Mouse (Mus musculus) intestine, embryonic 16.5 days (tissue): Measurements from ENCODE around the gene Lrfn1. TPM values are rescaled to one million over a fixed set of nuclear protein-coding genes. Genes with fewer than 3 reads are reported as not detected.

Source experiments
- ATAC-seq: fragments of 200-750 bp; cut with Nextera tagmentation; 2 replicates; pipeline ENCODE4 v1.8.0; 2017; ENCODE audit warnings: moderate TSS enrichment, moderate library complexity
- H3K27ac ChIP-seq: fragments of 300-500 bp; sonication (generic); 2 replicates; pipeline ENCODE4 v1.5.1; 2014; ENCODE audit warnings: mild to moderate bottlenecking, low read length
- H3K27me3 ChIP-seq: fragments of 300-500 bp; sonication (generic); replicated peaks from 2 replicates; pipeline ENCODE4 v1.6.1; 2014; ENCODE audit warnings: low read length, control low read depth, mixed read lengths; ENCODE audit not compliant: control insufficient read depth, insufficient read depth
- H3K36me3 ChIP-seq: fragments of 300-500 bp; sonication (generic); 2 replicates; pipeline ENCODE4 v1.6.1; 2014; ENCODE audit warnings: low read length, control low read depth; ENCODE audit not compliant: control insufficient read depth, insufficient read depth
- H3K4me1 ChIP-seq: fragments of 300-500 bp; sonication (generic); 2 replicates; pipeline ENCODE4 v1.6.1; 2014; ENCODE audit warnings: low read length, control low read depth, mixed read lengths; ENCODE audit not compliant: control insufficient read depth, insufficient read depth
- H3K4me2 ChIP-seq: fragments of 300-500 bp; sonication (generic); 2 replicates; pipeline ENCODE4 v1.6.1; 2014; ENCODE audit warnings: low read depth, low read length, control low read depth
- H3K4me3 ChIP-seq: fragments of 300-500 bp; sonication (generic); 2 replicates; pipeline ENCODE4 v1.5.1; 2014; ENCODE audit warnings: mild to moderate bottlenecking, low read length
- H3K9ac ChIP-seq: fragments of 300-500 bp; sonication (generic); 2 replicates; pipeline ENCODE4 v1.6.1; 2014; ENCODE audit warnings: low read depth, low read length
- H3K9me3 ChIP-seq: fragments of 300-500 bp; sonication (generic); 2 replicates; pipeline ENCODE4 v1.6.1; 2016; ENCODE audit warnings: low read length, control low read depth; ENCODE audit not compliant: control insufficient read depth
- WGBS: fragments of 180-500 bp; shearing (Covaris S2); extraction: QIAGEN DNeasy Blood & Tissue Kit; methylation state at CpG from one replicate; pipeline ENCODE4 v1.1.7; 2014; 5-methylcytosine and 5-hydroxymethylcytosine counted together
- polyA plus RNA-seq: library from polyadenylated mRNA; unstranded; fragments of >200 nt; fragmentation: Nextera tagmentation; extraction: Ambion mirVana; gene quantifications from 2 replicates; pipeline ENCODE4 v1.2.1, GENCODE M21; 2015

Lrfn1 gene
- polyA plus RNA-seq, 1 experiment from 2014 or later = 1.3 TPM

DNA sequence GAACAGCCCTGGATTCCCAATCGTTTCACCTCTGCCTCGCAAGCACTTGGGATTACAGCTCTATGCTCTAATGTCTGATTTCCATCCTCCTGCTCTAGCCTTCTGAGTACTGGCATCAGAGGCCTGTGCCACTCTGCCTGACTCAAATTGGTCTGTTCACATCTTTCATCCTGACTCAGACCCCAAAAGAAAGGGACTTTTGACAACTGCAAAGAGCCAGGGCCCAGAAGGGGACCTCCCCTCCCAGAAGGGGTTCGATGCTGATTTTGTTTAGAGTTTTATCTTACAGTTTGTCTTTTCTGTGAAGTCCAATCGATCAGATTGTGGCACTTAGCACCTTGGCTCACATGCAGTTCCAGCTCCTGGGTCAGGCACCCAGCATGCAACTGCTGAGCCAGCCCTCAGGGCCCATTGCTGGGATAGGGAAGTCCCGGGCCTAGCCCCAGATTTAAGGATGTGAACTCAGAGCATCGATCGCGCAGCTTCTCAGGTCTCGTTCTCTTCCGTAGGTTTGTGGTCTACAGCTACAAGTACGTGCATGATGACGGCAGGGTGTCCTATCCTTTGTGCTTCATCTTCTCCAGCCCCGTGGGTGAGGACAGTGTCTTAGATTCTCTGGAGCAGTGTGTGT is 7.3 kb upstream of the Lrfn1 start:
- H3K36me3 ChIP-seq = no peaks in the 10 kb centered on the region
- H3K9ac ChIP-seq = no peak overlapping the region
- 0 out of 2 replicates have a peak, but pooled peaks cover 5% of the 10 kb centered on the region for H3K4me1 ChIP-seq
- no peak for ATAC-seq
- no peaks in the 10 kb centered on the region for H3K27me3 ChIP-seq
- 84% methylated on average over 13 of the region's 13 CpGs for WGBS
- no peaks in the 10 kb centered on the region for H3K9me3 ChIP-seq
- H3K27ac ChIP-seq = no peak overlapping the region
- no peak overlapping the region for H3K4me2 ChIP-seq
- no peak overlapping the region for H3K4me3 ChIP-seq

DNA sequence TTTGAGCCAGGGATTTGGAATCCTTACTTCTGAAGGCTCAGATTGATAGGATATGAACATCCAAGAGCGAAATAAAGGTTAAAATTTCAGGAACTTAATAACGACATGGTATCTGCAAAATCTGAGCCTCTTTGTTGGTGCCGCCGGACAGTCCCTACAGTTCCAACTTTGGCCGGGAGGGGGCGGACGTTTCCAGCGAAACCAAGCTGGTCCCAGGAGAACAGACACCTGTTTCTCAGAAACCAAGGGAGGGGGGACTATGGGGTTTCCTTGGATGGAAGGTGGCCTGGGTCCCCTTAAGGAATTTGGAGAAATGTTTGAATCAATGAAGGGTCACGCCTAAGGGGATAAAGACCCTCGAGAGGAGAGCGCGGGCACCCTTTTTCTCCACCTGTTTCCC is 5.3 kb upstream of the Lrfn1 start:
- Histone ChIP-seq H3K4me3 (no peak overlapping the region), H3K4me1 (0 out of 2 replicates have a peak, but pooled peaks cover 5% of the 10 kb centered on the region), H3K36me3 (no peaks in the 10 kb centered on the region), H3K9me3 (no peaks in the 10 kb centered on the region), H3K27ac (no peak overlapping the region), H3K4me2 (no peak overlapping the region), H3K9ac (no peak overlapping the region), H3K27me3 (no peaks in the 10 kb centered on the region)
- no peak for ATAC-seq
- 9% methylated on average over 12 of the region's 12 CpGs for WGBS

DNA sequence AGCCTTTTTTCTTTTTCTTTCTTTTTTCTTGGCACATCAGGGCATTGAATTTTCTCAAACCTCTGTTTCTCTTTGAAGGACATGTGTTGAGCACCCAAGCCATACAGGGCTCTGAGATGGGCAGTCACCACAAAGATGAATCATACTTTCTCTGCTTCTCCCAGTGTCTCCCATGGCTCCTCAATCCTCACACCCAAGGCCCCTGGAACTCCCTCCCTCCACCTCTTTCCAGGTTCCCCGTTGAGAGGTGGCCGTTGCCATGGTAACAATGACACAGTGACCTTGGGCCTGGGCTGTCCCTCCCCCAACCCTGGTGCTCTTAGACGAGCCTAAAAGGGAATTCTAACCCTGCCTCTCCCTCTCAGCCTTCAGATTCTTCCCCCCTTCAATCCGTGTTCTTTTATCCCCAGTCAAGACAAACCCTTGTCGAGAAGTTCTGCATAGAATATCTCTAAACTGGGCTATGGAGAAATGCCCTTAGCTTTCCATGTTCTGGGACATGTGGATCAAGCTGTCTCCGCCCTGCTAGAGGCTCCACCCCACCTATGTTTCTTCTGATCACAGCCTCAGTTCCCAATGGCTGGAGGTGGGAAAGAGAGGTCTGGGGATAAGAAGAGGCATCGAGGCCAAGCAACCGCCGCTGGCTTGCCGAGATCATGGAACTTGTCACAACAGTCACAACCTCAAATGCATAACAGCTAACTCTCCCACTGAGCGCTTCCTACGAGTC is 4.5 kb upstream of the Lrfn1 start:
- Histone ChIP-seq H3K4me3 (no peak overlapping the region), H3K4me1 (peaks cover 6% of the 10 kb centered on the region; the same call in 1 of the 2 replicates), H3K9me3 (no peaks in the 10 kb centered on the region), H3K9ac (no peak overlapping the region), H3K27ac (no peak overlapping the region), H3K4me2 (no peak overlapping the region), H3K36me3 (no peaks in the 10 kb centered on the region), H3K27me3 (no peaks in the 10 kb centered on the region)
- WGBS = 25% methylated on average over 12 of the region's 12 CpGs
- ATAC-seq = no peak

DNA sequence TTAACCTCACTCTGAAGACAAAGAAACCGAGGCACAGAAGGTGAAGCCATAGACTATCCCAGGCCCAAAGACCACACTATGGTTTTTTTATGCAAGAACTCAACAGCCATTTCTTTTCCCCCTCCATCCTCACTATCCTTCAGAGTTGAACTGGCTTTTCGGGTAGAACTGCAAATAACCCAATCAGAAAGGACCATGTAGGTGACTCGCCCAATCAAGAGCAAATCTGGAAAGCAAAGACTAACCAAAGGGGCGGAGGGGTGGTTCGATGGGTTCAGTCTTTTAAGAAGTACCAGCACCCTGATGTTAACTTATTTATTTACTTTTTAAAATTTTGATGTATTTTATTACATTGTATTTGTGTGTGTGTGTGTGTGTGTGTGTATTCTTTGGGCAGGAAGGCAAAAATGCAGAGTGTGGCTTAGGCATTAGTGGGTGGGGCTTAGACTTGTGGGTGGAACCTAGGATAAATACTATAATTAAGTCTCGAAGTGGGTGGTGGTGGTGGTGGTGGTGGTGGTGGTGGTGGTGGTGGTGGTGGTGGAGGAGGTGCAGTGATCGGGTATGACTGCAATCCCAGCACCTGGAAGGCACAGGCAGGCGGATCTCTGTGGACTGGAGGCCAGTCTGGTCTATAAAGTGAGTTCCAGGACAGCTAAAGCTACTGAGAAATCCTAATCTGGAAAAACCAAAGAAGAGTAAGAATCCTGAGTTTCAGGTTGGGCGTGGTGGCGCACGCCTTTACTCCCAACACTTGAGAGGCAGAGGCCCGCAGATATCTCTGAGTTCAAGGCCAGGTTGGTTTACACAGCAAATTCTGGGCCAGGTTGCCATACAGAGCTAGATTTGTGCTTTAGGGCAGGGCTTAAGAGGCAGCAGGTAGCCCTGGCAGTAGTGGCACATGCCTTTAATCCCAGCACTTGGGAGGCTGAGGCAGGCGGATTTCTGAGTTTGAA is 3.6 kb upstream of the Lrfn1 start:
- WGBS = 66% methylated on average over 13 of the region's 13 CpGs

DNA sequence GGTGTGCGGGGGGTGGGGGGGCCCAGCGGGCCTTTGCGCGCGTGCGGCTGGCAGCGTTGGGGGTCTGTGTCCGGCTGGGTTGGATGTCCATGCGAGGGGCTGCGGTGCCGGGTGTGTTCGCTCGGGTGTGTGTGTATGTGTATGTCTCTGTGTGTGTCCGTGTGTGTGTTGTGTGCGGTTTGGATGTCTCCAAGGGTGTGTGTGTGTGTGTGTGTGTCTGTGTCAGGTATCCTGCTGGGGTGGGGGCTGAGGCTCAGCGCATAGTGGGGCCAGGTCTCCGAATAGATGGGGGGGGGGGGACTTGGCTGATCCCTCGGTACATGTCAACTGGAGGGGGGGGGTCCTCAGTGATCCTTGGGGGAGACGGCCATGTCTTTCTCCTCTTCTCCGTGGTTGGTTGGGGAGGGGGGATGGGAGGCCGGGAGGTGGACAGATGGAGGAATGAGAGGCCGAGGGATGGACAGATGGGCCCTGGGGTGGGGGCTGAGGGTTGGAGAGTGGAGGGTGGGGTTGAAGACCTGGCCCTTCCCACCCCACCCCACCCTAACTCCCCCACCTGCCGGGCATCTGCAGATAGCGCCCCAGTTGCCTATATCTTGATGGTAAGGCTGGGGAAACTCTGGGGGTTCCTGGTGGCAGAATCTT is 703 bp downstream of the Lrfn1 start:
- no peaks in the 10 kb centered on the region for H3K9me3 ChIP-seq
- peak overlapping the region; percentile 80 for H3K4me3 ChIP-seq
- 2% methylated on average over 24 of the region's 24 CpGs for WGBS
- peak overlapping the region; percentile 100 for H3K4me2 ChIP-seq
- no peak overlapping the region for H3K27ac ChIP-seq
- no peaks in the 10 kb centered on the region for H3K27me3 ChIP-seq
- no peaks in the 10 kb centered on the region for H3K36me3 ChIP-seq
- peaks cover 9% of the 10 kb centered on the region for H3K4me1 ChIP-seq
- peak; percentile 29; the same call in 1 of the 2 replicates for ATAC-seq
- H3K9ac ChIP-seq = peak overlapping the region; percentile 89

More for the DNA sequence above, 3.6 kb upstream of the Lrfn1 start:
- ATAC-seq = no peak
- Histone ChIP-seq H3K4me3 (no peak overlapping the region), H3K9ac (no peak overlapping the region), H3K36me3 (no peaks in the 10 kb centered on the region), H3K4me2 (no peak overlapping the region), H3K4me1 (peaks cover 13% of the 10 kb centered on the region), H3K27ac (no peak overlapping the region), H3K9me3 (no peaks in the 10 kb centered on the region), H3K27me3 (no peaks in the 10 kb centered on the region)

DNA sequence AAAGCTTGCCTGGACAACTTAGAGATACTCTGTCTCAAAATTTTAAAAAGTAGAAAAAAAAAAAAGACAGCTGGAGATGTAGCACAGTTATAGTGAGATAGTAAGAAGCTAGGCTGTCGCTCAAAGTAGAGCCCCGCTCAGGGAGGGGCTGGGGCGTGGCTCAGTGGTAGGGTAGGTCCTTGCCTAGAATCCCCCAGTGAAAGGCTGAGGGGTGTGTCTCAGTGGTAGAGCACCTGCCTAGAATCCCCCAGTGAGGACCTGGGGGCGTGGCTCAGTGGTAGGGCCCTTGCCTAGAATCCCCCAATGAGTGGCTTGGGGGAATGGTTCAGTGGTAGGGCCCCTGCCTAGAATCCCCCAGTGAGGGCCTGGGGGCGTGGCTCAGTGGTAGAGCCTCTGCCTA is 8.6 kb downstream of the Lrfn1 start:
- no peak overlapping the region for H3K4me2 ChIP-seq
- no peak overlapping the region for H3K9ac ChIP-seq
- no peaks in the 10 kb centered on the region for H3K4me1 ChIP-seq
- no peaks in the 10 kb centered on the region for H3K9me3 ChIP-seq
- 0 out of 2 replicates have a peak, but pooled peaks cover 12% of the 10 kb centered on the region for H3K36me3 ChIP-seq
- no peak overlapping the region for H3K4me3 ChIP-seq
- 93% methylated on average over 5 of the region's 5 CpGs for WGBS
- no peaks in the 10 kb centered on the region for H3K27me3 ChIP-seq
- ATAC-seq = no peak
- no peak overlapping the region for H3K27ac ChIP-seq

DNA sequence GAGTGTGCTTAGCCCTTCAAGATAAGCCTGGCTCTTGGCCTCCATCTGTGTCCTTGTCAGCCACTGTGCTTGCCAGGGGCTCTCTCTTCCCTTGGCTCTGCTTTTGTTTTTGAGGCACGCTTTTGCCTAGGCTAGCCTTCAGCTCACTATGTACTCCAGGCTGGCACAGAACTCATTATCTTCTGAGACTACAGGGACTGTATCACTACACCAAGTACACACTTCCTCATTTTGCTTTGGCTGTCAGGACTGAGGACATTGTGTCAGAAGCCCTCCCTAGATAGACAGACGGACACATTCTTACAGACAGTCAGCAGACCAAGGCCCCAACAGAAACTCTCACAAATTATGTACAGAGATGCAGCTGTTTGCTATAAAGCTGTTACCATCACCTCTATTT is 11.0 kb downstream of the Lrfn1 start:
- Histone ChIP-seq H3K4me2 (no peak overlapping the region), H3K9me3 (no peaks in the 10 kb centered on the region), H3K27me3 (peaks cover 5% of the 10 kb centered on the region; the same call in 1 of the 2 replicates), H3K36me3 (0 out of 2 replicates have a peak, but pooled peaks cover 12% of the 10 kb centered on the region), H3K4me3 (no peak overlapping the region), H3K27ac (no peak overlapping the region), H3K4me1 (peaks cover 11% of the 10 kb centered on the region), H3K9ac (no peak overlapping the region)
- WGBS = 90% methylated on average over 2 of the region's 2 CpGs
- ATAC-seq = no peak

DNA sequence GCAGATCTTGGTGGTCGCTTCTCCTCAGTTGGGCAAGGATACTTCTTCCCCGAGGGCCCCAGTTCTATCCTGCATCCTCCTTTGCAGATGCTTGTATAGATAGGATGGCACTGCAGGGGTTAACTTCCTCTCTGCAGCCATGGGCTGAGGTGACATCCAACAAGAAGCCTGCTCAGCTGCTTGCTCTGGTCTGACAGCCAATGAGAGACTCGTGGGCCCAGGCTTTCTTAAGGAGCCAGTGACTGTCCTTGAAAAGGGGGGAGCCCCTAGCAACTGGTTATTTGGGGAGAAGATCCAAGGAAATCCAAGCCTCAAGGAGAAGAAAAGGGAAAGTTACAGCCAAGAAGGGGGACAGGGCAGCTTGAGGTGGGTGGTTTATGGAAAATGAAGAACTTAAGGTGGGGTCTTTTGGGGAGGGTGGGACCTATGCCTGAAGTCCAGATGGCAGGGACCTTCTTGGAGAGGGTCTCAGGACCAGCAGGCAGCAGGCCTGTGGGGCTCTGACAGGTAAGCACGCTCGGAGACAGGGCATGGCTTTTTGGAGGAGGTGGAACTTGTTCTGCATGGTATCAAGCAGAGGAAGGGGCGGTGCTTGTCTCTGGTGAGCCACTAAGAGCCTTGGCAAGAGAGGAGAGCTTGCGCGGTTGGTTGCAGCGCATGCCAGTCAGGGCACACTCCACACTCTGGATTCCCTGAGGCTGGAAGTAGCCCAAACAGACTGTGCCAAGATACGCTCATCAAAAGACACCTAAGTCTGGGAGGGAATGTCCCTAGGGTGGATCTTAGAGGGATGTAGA is 12.8 kb downstream of the Lrfn1 start:
- Histone ChIP-seq H3K9me3 (no peaks in the 10 kb centered on the region), H3K4me3 (no peak overlapping the region), H3K4me2 (no peak overlapping the region), H3K27ac (no peak overlapping the region), H3K36me3 (0 out of 2 replicates have a peak, but pooled peaks cover 6% of the 10 kb centered on the region), H3K9ac (no peak overlapping the region), H3K27me3 (peaks cover 5% of the 10 kb centered on the region; the same call in 1 of the 2 replicates), H3K4me1 (peaks cover 12% of the 10 kb centered on the region)
- 66% methylated on average over 10 of the region's 10 CpGs for WGBS
- 0 out of 2 replicates have a peak, but pooled peaks have one; percentile 49 for ATAC-seq
